Mouse (Mus musculus) inflammation-experienced regulatory T-cells, adult 16 weeks (primary cell): ENCODE data around the gene Caln1. TPM values are rescaled to one million over a fixed set of nuclear protein-coding genes. Genes with fewer than 3 reads are reported as not detected.

Experiments
- polyA plus RNA-seq: library from polyadenylated mRNA; unstranded; fragments of 100-300 nt; shearing (Covaris generic); gene quantifications from one replicate; pipeline ENCODE4 v1.2.1, GENCODE M21; 2017

Caln1 gene
- not detected for polyA plus RNA-seq

GRCm38 (mm10) chr5:130369237-130369636, at the start of gene Caln1:
Caln1 (plus strand) TSS chr5:130369455.

GRCm38 (mm10) chr5:130384222-130384912, 15.1 kb downstream of the Caln1 start, which contains the start of gene A330070K13Rik:
A330070K13Rik (minus strand) TSS chr5:130384631.

Other genes with a start within 250 kb of the Caln1 start
- gene Kctd7, start 224.6 kb upstream of the Caln1 start, polyA plus RNA-seq, result 6.8 TPM
- 47.3 TPM for gene Rabgef1, start 197.7 kb upstream of the Caln1 start, polyA plus RNA-seq
- gene Tmem248, start 152.4 kb upstream of the Caln1 start, polyA plus RNA-seq, result 9.0 TPM
- 115 TPM for gene Sbds, start 113.9 kb upstream of the Caln1 start, polyA plus RNA-seq
- gene Tyw1, start 113.8 kb upstream of the Caln1 start, polyA plus RNA-seq, result 47.1 TPM
- gene A330070K13Rik, start 15.2 kb downstream of the Caln1 start, polyA plus RNA-seq, result not detected